Mouse (Mus musculus): ENCODE results near the gene E2f8.

DNA sequence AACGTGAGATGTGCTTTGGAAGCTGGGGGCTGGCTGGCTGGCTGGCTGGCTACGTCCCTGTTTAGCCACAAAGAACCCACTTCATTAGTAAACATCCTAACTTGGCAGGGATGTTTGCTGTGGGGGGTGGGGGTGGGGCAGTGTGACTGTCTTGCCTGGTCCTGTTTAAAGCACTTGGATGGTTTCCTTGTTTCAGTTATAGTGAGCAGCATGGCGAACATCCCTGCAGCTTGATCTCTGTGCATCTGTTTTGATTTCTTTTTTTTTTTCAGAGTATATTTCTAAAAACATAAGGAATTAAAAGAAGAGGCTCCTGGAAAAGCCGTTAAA is 27.9 kb upstream of the E2f8 start:
- TF ChIP-seq HCFC1 (IDR thresholded peaks at IDR 0.05; ENCODE audit: borderline replicate concordance, insufficient read depth, low read length) (no peak), ZC3H11A (IDR thresholded peaks at IDR 0.05; ENCODE audit: borderline replicate concordance, low read depth, low read length) (no peak), MAFK (IDR thresholded peaks at IDR 0.05; ENCODE audit: insufficient read depth, low read depth, low read length) (no peak), ZNF384 (IDR thresholded peaks at IDR 0.05; ENCODE audit: low read depth, low read length) (no peak), CHD2 (IDR thresholded peaks at IDR 0.05; ENCODE audit: low read depth, low read length) (no peak)
